Mouse (Mus musculus) spleen, postnatal 10 days (tissue): Measurements from ENCODE around the gene Glis3.

Source experiments
- DNase-seq, 2 experiments: peaks; one replicate each; pipeline ENCODE4 v3.0.0; 2021 to 2022; ENCODE audit warnings: low spot score in 2 of 2

The Glis3 gene

DNA sequence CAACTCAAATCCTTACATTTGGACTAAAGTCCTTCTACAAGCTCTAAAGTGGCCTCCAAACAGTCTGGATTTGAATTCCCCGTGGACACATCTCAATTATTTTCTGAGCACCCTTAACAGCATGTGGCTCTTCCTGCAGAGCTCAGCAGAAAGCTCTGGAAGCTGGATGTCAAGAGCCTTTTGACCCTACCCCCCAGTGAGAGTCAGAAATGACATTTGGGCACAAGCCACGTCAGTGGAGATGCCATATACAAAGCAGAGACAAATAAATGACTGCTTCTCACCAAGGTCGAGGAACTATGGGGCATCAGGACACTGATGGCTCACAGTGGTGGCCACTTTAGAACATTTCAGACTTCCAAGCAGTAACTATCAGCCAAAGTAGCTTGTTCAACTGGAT is 146.3 kb downstream of the Glis3 start:
- no peak for DNase-seq

DNA sequence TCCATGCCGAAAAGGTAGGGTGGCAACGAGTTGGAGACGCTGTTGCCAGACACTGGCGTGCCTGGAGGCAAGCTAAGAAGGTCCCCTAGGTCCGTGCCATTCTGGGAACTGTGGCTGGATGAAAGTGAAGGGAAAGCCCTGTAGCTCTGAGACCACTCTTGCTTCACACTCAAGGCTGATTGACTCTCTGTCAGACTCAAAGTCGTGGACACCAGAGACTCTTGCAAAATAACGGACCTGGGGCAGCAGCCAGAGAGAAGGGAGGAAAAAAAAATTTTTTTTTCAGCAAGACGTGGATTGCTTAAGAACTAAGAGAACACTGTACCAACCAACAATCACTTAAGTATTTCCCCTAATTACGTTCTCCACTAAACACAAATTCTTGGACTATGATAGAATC is 148.1 kb downstream of the Glis3 start:
- no peak for DNase-seq

DNA sequence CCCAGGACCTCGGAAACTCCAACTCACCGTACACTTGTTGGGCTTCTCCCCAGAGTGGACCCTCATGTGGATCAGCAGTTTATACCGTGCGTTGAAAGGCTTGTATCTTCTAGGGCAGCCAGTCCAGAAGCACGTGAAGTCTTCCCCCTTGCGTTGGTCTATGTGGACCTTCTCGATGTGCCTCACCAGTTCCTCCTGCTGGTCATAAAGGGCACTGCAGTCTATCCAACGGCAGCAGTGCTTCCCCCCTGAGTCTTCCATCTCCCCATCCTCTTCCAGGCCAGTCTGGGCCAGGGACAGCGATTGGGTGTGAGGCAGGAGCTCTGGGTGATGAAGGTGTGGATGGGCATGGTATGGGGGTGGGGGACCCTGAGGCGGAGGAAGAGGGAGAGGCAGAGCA is 149.0 kb downstream of the Glis3 start:
- peak; percentile 14 to 61 for DNase-seq

DNA sequence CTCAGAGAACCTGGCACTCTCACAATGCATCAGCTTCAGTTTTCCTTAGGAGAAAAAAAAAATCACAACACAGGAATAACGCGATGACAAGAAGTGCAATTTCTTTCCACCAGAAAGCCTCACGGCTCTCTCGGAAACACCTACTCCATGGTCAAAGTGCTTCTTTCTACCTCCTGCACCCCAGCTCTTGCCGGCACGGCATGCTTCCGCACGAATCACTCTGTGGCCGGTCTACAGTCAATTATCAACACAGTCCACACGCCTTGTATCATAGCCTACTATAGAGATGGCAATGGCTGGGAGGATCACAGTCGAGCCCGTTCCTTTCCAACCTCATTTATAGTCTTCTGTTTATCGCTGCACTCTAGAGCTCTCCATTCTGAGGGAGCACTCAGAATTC is 150.9 kb downstream of the Glis3 start:
- DNase-seq, result no peak

DNA sequence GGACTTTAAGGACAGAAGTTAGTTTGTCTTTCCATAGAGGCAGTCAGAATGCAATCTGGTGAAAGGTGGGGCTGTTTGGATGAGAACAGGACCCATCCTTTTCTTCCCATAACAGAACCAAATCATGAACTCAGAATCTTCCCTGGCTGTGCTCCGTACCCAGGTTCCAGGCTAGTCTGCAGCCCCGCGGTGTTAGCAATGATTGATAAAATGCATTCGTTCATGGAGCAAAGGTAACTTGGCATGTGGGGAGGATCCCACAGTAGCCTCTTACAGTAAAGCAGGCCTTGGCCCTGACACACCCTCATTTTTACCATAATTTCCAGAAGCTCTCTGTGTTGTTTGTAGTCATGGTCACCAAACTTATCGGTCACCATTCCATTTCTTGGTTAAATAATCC is 152.4 kb downstream of the Glis3 start:
- DNase-seq, result no peak

DNA sequence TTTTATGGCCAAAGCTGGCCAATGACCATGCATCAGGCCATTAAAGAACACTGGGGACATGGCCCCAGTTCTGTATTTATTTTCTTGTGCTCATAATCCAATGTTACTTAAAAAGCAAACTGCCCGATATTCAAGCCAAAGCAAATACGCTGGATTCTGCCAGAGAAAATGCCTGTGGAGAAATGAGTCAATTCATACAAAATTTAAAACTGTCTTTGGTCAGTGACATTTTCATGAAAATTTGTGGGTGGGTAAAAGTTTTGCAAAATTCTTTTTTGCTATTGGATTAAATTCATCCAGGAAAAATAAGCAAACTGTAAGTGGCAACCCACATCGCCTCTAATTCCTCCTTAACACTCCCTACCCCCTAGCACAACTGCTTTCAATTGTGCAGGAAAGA is 154.5 kb downstream of the Glis3 start:
- no peak for DNase-seq

DNA sequence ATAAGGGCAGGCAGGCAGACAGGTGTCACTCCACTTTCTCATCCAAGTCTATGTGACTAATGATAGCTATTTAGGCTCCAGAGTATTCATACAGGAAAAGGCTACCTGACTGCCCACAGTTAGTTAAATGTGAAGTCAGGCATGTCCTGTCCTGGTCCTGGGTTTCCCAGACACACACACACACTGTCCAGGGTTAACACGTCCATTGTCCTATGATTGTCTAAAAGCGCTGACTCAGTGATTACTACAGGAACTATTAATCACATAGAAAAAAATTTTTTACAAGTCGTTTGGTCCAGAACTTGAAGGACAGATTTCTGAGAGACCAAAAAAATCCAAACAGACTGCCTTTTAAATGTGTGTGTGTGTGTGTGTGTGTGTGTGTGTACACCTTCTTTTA is 157.6 kb downstream of the Glis3 start:
- DNase-seq, result no peak

DNA sequence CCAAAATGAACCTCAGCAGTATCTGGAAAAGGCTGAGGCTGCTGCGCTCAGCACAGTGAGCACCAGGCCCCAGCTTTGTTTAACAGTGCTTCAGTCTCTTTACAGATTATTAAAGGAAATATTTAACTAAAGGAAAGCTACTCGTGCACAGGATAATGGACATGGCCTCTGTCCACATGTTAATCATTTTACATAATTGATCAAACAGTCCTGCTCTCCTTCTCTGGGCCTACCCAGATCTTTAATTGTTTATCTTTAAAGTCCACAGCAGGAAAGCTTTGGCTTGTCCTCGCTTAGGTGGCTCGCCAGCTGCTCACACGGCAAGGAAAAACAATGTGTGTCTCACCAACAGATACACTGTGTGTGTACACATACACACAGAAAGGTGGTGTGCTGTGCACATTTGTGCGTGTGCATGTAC is 159.1 kb downstream of the Glis3 start:
- DNase-seq, result no peak

DNA sequence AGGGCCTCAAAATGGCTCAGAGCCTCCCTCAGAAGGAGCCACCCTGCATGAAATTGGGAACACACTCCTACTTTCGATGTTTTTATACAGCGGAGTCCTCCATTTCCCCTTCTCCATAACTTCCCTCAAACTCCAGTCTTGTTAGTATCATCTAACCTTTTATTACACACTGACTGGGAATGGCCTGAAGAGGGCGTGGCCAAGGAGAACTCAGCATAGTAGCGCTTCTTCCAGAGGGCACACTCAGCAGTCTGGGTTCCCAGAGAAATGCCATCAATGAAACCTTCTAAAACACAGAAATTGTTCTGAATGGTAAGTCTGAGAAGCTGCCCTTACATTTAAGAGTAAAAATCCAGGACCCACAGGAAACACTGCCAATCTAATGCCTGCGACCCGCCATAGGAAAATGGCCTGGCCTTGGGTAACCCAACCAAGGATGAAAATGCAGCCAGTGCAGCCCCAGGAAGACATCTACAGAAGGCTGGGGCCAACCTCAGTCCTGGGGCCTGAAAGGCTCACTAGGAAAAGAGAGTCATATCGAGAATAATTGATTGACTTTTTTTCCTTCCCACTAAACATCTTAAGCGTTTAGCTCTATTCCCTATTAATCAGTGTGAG is 159.6 kb downstream of the Glis3 start:
- DNase-seq, result no peak

DNA sequence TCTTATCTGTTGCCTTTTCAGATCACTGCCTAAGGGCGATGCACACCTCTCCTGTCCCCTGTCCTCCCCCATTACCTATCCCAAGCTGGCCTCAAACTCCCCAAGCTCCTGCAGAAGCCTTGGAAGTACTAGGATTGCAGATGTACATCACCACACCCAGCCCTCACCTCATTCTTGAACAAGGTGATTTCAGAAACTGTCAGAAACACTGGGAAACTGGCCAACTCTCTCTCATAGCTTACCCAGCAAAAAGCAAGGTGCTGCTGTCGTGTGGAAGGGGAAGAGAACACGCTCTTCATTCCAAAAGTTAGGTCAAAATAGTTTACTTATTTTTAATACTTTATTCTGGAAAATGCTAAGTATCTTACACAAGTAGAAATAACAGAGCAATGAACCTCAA is 160.6 kb downstream of the Glis3 start:
- no peak for DNase-seq

DNA sequence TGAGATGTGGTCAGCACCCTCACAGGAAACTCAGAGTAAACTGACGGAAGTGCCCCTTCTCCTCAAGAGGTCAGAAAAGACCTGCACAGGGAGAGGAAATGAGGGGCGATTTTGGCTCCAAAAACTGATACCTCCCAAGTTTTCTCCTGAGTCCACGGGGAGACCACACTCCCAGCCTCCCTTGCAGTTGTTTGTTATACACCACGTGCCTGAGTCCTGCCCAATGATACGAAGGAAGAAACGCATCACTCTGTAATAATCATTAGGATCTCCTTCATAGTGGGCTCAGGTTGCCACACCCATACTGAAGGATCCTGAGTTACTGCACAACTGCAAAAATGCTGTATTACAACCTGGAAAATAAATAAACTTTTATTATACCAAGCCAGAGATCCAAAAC is 161.0 kb downstream of the Glis3 start:
- DNase-seq, result no peak

DNA sequence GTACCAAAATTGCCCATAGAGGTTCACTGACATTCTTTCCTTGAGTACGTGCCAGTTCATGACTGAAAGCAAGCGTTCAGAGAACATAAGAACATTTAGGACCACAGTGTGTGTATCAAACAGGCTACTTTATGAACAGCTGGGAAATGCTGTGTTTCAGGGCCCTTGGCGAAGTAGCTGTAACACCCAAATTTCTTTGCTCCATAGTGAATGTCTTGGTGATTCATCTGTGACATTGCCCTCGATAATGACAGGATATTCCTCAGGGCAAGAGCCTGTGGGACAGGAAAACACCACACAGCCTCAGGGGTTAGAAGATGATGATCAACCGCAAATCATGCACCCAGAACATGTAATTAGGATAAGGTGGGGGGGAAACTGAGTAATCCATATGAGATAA is 161.6 kb downstream of the Glis3 start:
- no peak for DNase-seq

DNA sequence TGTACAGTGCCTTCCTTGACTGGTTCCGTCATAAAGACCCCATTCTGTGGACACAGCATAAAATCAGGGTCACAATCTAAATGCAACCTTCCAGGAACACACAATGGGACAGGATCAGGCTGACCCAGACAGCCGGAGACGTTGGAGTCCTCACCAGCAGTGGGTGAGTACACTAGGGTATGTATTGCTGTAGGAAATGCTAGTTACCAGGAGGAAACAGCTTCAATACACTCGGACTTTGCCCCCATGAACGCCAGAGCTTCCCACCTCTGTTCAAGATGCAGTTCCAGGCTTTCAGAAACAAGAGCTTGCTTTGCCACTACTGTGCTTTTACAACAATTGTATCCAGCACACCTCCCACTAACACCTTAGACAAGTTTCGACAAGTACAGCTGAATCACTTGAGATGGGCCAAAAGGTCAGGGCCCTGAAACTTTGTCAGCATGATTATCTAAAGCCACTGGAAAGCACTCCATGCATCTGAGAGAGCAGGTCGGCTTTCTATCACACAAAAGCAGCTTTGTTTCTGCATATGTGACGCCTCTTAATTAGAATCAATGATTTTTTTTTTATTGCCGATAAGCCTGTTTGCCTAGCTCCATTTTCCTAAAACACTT is 162.3 kb downstream of the Glis3 start:
- no peak for DNase-seq

DNA sequence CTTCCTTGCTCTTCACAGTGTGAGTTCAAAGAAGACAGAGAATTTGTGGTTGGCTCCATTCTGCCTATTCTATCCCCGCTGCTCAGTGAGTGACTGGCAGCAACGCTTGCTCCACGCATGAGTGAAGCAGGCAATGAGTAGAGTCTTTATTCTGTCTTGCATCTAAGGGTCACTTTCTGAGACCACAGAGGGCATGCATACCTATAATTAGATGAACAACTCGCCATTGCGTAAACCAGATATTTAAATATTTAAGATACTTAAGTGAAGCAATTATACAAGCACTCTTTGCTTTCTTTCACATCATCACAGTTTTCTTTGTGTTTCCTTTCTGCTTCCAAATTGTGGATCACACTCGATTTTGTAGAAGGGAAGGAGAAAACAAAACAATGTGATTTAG is 163.4 kb downstream of the Glis3 start:
- no peak for DNase-seq

DNA sequence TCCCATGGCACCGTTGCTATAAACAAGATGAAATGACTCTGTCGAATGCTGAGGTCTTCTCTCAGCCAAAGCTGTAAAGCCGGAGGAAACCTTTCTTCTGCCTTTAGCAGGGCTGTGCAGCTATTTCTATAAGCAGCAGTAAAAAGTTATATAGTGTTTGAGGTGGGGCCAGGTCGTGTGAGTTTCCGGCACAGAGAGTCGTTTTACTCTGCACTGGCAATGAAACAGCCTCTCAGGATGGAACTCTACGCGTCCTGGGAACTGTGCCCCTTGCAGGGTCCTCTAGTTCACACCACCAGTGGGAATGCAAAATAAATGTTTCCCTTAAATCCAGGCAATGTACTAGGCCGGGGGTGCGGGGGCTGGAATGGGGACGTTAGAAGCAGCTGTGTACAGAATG is 167.4 kb downstream of the Glis3 start:
- DNase-seq, result no peak

DNA sequence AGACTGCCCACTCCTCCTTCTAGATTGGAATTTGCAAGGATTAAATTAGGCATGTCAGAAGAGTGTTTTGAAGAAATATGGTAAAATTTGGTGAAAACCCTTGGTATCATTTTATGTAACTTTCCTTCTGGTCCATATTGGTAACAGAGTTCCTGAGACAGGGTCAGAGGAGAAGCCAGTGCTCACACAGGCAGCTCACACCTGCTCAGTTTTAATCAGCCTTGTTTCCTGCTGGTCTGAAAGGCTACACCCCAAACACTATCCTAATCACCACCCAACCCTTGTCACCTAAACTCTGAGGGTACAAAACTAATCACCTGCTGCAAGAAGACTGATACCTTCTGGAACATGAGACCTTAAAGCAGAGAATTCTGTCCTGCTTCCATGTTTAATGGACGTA is 168.0 kb downstream of the Glis3 start:
- DNase-seq, result no peak

DNA sequence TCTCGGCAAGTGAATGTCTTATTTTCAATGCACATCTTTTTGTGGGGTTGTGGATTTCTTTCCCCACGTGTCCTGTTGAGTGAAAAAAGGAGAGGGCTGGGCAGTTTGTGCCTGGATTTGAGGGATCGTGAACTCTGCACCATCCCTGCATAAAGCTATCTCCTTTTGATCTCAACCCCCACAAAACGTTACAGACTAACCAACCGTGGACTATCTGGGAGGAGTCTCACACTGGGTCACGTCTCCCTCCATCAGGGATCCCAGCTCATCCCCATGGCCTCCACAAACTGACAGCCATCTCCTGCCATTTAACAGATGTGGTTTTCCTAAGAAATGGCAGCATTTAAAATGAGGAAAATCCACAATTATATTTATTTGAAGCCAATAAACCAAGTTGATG is 174.5 kb downstream of the Glis3 start:
- no peak for DNase-seq

DNA sequence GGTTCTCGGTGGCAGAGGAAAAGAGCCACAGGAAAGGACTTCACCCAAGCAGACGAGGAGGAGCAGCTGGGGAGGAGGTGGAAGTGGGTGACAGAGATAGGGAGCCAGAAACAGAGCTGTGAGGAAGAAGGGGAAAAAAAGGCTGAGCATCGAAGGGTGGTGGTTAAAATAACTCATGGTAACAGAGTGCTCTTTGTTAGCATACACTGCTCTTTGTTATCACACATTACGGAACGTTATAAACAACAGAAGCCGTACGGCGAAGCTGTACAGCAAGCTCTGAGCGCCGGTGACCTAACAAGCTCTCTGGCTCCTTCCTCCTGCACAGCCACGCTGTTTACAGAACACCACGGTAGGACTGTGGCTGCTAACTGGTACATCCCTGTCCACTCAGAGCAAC is 176.9 kb downstream of the Glis3 start:
- no peak for DNase-seq

DNA sequence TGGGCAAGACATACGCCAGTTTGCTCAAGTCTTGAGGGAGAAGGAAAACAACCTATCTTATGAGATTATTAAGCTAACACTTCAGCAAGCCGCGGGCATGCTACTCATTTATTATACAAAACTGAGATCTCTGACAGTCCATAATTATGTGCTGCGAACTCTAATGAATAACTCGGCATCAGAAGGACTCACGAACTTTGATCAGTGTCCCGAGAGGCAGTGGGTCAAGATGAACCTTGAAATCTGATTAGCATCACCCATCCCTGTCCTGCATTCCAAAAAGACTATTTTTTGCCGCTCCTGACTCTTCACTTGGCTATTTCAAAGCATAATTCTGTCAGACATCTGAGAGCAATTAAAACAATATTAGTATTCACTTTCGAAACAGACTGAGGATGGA is 178.9 kb downstream of the Glis3 start:
- DNase-seq, result no peak

DNA sequence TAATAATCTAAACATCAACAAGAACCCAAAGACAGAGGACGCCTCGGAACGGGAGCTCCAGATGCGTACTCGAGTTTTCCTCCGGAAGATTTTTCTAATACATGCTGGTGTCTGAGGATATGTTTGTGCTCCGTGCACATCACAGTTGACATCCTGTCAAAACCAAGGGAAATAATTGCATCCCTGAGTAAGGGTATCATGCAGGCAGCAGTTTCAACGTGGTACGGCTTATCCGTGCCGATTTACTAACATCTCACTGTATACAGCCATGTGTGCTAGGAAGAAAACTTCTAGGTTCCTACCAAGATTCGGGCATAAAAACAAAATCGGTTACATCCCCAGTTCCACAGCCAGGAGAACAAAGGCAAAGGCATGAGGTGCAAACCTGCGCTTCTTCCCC is 179.4 kb downstream of the Glis3 start:
- no peak for DNase-seq

DNA sequence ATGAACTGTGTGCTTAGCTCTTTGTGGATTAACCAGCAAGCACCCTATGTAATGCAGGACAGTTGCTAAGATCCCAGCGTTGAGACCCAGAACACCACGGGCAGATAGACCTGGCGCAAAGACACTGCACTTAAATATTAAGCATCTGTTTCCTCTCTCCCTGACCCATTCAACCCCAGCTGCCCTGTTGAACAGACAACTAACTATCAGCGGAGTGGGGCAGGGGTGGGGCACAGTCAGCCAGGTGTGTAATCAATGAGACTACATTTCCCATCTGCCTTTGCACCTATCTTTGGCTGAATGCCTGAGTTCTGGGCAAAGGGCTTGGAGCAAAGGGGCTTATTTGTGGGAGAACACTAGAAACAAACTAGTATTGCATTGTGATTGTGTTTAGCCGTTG is 180.1 kb downstream of the Glis3 start:
- DNase-seq, result no peak

DNA sequence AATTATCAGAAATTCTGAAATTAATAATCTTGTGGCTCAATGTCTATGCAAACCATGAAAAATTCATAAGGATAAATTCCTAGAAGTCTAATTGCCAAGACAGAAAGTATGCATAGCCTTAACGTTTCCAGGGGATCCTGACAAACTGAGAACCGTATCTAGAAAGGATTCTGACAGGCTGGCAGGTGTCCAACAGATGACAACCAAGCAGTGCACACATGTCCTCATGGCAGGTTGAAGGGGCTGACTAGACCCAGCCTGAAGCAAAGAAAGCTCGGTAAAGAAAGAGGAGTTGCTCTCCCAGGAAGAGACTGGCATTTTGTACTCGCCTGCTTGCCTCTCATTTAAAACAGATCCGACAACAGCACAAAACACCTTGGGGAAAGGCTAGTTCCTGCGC is 184.0 kb downstream of the Glis3 start:
- DNase-seq, result no peak

DNA sequence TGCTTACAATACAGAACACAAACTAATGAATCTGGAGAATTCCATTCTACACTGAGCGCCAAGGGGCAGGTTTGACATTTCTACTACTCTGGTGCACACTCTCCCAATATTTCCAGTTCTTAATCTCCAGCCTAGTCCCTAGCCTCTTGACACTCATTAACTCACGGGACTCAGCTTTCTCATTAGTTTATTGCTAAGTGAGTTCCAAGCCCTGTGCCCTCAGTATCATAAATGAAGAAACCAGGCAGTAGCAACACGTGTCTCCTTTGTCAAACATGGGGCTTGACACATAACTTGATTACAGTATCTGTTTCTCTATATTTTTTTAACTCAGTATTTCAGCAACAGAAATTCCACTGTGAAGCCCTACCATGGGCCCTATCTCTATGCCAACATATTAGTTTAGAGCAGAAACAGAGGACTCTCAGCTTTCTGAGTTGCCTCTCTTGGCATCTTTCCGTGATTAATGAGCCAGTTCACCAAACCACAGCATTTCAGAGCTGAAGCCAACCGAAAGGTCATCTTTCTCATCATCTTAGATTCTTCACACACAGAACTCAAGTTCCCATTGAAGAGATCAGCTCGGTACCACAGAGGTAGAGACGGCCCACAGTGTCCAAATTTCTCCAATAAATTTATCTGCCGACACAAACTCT is 186.1 kb downstream of the Glis3 start:
- no peak for DNase-seq

DNA sequence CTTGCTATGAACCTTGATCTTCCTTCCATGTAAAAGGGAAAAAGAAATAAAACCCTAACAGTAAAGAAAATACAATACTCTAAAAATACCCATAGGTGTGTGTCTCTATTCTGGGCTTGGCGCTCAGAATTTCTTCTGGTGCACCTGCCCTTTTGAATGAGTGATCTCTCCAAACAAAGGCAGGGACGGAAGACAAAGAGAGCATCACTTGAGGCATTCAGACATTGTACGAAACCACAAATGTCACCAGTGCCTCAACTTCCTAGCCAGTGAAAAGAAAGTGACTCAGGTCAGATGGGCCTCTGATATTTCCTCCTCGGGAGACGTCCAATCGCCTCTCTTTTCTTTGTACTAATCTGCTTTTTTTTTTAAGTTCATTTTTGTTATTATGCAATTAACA is 201.8 kb downstream of the Glis3 start:
- DNase-seq, result no peak
